ENCODE assay signal across 8 mouse cellular contexts in the genomic region with DNA sequence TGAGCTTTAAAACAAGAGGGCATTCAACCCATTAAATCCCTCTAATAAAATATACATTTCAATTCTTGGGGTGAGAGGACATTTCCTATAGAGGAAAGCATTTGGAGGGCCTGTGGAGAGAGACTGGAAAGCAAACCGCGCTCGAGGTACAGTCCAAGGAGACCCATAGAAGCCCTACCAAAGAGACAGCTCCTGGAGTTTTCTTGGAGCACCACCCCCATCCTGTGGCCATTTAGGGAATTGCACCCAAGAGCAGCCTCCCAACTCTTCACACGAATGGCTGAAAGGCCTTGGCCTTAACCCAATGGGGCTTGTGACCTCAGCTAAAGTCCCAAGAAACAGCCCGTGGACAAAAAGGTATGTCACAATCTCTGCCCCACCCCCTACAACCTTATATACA. TPM values are rescaled to one million over a fixed set of nuclear protein-coding genes. Genes with fewer than 3 reads are reported as not detected.
DNase-seq lines count a peak whose midpoint lies in the region; ATAC-seq lines count a peak whose summit lies in the region.

No protein-coding gene starts in this region.

- no peak overlapping the region for H3K4me2 ChIP-seq in hindbrain, embryonic 15.5 days

- no peak overlapping the region for H3K9ac ChIP-seq in hindbrain, embryonic 15.5 days

- 0 out of 2 replicates have a peak, but pooled peaks cover 7% of the 10 kb centered on the region for H3K27me3 ChIP-seq in hindbrain, embryonic 15.5 days

- DNase-seq in T-cell, adult 2 months (ENCODE audit: low spot score): peak; percentile 78
- peak; percentile 96 for DNase-seq in cerebellum, postnatal 14 days
- peak; percentile 92 to 95 for DNase-seq in frontal cortex, postnatal 25 days (ENCODE audit: low spot score in 2 of 2)
- DNase-seq in layer of hippocampus, postnatal 25 days (ENCODE audit: extremely low spot score in 1 of 2, low spot score in 1 of 2): peak; percentile 86 to 97
- peak; percentile 78 to 91 for DNase-seq in lung, postnatal 4 days
- peak; percentile 85 for DNase-seq in right cerebral cortex, adult 18-20 months
- DNase-seq in urinary bladder, adult 18-20 months (ENCODE audit: low spot score in 2 of 2): peak; percentile 70 to 87

- no peaks in the 10 kb centered on the region for H3K9me3 ChIP-seq in hindbrain, embryonic 15.5 days

- no peak overlapping the region for H3K27ac ChIP-seq in hindbrain, embryonic 15.5 days (replicated peaks)

- 2% methylated on average over 5 of the region's 5 CpGs for WGBS in hindbrain, embryonic 15.5 days

- no peaks in the 10 kb centered on the region for H3K4me1 ChIP-seq in hindbrain, embryonic 15.5 days (replicated peaks)

- peak; percentile 84 for ATAC-seq in hindbrain, embryonic 15.5 days (ENCODE audit: low FRiP score, low read depth)

- H3K36me3 ChIP-seq in hindbrain, embryonic 15.5 days: no peaks in the 10 kb centered on the region

- no peak overlapping the region for H3K4me3 ChIP-seq in hindbrain, embryonic 15.5 days

RNA-seq across cellular contexts. Expression of a gene that starts 6.3 kb away (rescaled TPM):
- not detected in 2 replicates for polyA plus RNA-seq in hindbrain, embryonic 15.5 days (2015; fragmentation: Nextera tagmentation; extraction: Ambion mirVana)
- not detected for total RNA-seq in layer of hippocampus, postnatal 25 days (2021)

RNA-seq across cellular contexts. Expression of a gene that starts 10.0 kb away (rescaled TPM):
- polyA plus RNA-seq in hindbrain, embryonic 15.5 days (2015; fragmentation: Nextera tagmentation; extraction: Ambion mirVana): 3.4 and 4.4 TPM in 2 replicates
- total RNA-seq in layer of hippocampus, postnatal 25 days (2021): under 1 TPM; 0.42 to 0.52 TPM

RNA-seq across cellular contexts. Expression of a gene that starts 13.5 kb away (rescaled TPM):
- 153 and 158 TPM in 2 replicates for polyA plus RNA-seq in hindbrain, embryonic 15.5 days (2015; fragmentation: Nextera tagmentation; extraction: Ambion mirVana)
- total RNA-seq in layer of hippocampus, postnatal 25 days (2021): 10 to 100 TPM; 80.8 to 84.2 TPM

RNA-seq across cellular contexts. Expression of a gene that starts 28.9 kb away (rescaled TPM):
- polyA plus RNA-seq in hindbrain, embryonic 15.5 days (2015; fragmentation: Nextera tagmentation; extraction: Ambion mirVana): 36.0 and 36.5 TPM in 2 replicates
- 10 to 100 TPM; 14.9 to 15.7 TPM for total RNA-seq in layer of hippocampus, postnatal 25 days (2021)

RNA-seq across cellular contexts. Expression of a gene that starts 44.4 kb away (rescaled TPM):
- 0.87 and 0.95 TPM in 2 replicates for polyA plus RNA-seq in hindbrain, embryonic 15.5 days (2015; fragmentation: Nextera tagmentation; extraction: Ambion mirVana)
- total RNA-seq in layer of hippocampus, postnatal 25 days (2021): 10 to 100 TPM in 1 of 2 experiments, 1 to 10 TPM in 1; 7.3 to 12.0 TPM
